Mouse (Mus musculus): ENCODE measurements around the gene Cryba2. TPM values are rescaled to one million over a fixed set of nuclear protein-coding genes. Genes with fewer than 3 reads are reported as not detected.

Cryba2 gene
- polyA plus RNA-seq, 1 experiment from 2014 or later: 0.19 TPM

DNA sequence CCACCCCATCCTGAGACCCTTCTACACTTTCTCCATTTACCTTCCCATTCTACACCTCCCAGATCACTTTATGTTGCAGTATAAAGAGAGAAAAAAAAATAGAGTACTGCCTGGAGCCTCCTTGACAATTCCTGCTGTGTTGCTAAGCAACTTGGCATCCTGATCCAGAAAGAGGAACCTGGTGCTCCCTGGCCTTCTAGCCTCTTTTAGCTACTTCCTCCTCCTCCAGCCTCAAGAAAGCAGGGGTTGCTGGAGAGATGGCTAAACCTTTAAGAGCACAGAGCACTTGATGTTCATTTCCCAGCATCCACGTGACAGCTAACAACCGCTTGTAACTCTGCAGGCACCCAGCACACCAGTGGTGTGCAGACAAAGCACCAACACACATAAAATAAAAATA, 20.7 kb downstream of the Cryba2 start:
- no peaks in the 10 kb centered on the region for H3K27me3 ChIP-seq (ENCODE audit: control insufficient read depth, insufficient read depth, low read length)
- H3K4me2 ChIP-seq: no peak overlapping the region
- H3K4me1 ChIP-seq (ENCODE audit: control insufficient read depth, insufficient read depth, low read length): no peaks in the 10 kb centered on the region
- no peak overlapping the region for H3K9ac ChIP-seq (ENCODE audit: low read length)
- no peak for ATAC-seq (ENCODE audit: low FRiP score)
- no peak for DNase-seq (ENCODE audit: low spot score, missing footprints)
- no peaks in the 10 kb centered on the region for H3K36me3 ChIP-seq (ENCODE audit: control insufficient read depth, insufficient read depth, low read length)
- no peaks in the 10 kb centered on the region for H3K9me3 ChIP-seq (ENCODE audit: control insufficient read depth, low read length)
- H3K27ac ChIP-seq (ENCODE audit: low read depth, low read length): no peak overlapping the region
- no peak overlapping the region for H3K4me3 ChIP-seq (ENCODE audit: low read depth, low read length)
- 67% methylated on average over 2 of the region's 2 CpGs for WGBS

DNA sequence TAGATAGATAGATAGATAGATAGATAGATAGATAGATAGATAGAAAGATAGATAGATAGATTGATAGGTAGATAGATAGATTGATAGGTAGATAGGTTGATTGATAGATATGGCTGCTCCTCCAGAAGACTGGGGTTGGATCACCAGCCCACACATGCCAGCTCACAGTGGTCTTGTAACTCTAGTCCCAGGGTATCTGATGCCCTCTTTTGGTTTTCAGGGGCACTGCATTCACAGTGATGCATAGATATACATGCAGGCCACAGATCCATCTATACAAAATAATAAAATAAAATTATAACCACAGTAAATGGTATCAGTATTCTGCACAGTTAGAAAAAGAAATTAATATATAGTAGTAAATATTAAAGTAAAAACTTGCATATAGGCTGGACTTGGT, 31.2 kb downstream of the Cryba2 start:
- Histone ChIP-seq H3K36me3 (ENCODE audit: control insufficient read depth, insufficient read depth, low read length) (no peaks in the 10 kb centered on the region), H3K27me3 (ENCODE audit: control insufficient read depth, insufficient read depth, low read length) (peaks cover 5% of the 10 kb centered on the region; the same call in 1 of the 2 replicates), H3K4me1 (ENCODE audit: control insufficient read depth, insufficient read depth, low read length) (peaks cover 17% of the 10 kb centered on the region), H3K9me3 (ENCODE audit: control insufficient read depth, low read length) (no peaks in the 10 kb centered on the region), H3K4me2 (no peak overlapping the region), H3K27ac (ENCODE audit: low read depth, low read length) (no peak overlapping the region), H3K4me3 (ENCODE audit: low read depth, low read length) (no peak overlapping the region), H3K9ac (ENCODE audit: low read length) (no peak overlapping the region)
- no peak for ATAC-seq (ENCODE audit: low FRiP score)
- no peak for DNase-seq (ENCODE audit: low spot score, missing footprints)

DNA sequence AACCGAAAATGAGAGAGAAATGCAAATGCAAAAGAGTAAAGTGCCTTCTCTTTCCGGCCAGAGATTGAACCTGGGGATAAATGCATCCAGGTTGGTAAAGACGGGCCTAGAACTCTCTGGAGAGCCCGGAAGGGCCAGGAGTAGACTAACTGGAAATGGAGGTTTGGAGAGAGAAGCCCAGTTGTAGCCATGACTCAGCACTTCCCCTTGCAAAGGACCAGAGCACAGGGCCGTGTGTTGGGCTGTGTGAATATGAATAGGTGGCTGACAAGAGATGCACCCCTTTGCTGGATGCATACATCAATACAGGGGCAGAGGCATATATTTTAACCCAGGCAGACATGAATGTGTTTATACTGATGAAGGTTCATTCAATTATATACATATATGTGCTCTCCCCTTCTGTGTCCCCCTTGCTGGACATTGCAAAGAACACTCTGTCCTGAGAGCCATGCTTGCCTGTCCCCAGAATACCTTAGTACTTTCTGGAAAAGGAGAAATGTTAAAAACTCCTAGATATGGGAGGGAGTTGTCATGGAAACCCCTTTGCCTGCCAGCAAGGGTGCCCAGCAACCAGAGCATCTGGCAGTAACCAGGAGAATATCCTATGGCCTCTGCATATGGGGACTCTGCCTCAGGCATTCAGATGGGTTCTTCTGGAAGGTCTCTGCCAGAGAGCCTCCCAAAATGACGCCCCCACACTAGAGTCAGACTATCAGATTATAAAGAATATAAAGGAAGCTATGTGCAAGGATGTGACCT, 33.5 kb downstream of the Cryba2 start:
- peaks cover 25% of the 10 kb centered on the region for H3K4me1 ChIP-seq (ENCODE audit: control insufficient read depth, insufficient read depth, low read length)

DNA sequence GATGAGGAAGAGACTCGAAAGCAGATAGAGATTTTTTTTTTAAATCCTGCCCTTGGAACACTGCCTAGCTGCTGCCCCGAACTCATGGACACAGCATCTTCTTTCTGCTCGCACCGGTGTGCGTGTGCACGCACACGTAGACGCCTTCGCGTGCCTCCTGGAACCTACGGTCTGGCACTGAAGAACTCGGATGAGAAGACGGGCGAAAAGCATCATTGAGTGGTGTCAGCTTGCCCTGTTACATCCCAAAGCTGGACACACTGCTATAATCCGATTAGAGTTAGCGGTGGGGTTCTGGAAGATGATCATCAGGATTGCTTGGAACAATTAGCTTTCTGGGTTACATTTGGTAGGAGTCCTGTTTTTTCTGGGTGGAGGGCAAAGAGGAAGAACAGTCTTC, 34.1 kb downstream of the Cryba2 start:
- Histone ChIP-seq H3K4me2 (peak overlapping the region; percentile 79), H3K36me3 (ENCODE audit: control insufficient read depth, insufficient read depth, low read length) (no peaks in the 10 kb centered on the region), H3K27me3 (ENCODE audit: control insufficient read depth, insufficient read depth, low read length) (peaks cover 5% of the 10 kb centered on the region; the same call in 1 of the 2 replicates), H3K27ac (ENCODE audit: low read depth, low read length) (no peak overlapping the region), H3K9me3 (ENCODE audit: control insufficient read depth, low read length) (no peaks in the 10 kb centered on the region), H3K4me3 (ENCODE audit: low read depth, low read length) (peak overlapping the region; percentile 67), H3K9ac (ENCODE audit: low read length) (peak overlapping the region; percentile 57), H3K4me1 (ENCODE audit: control insufficient read depth, insufficient read depth, low read length) (peaks cover 31% of the 10 kb centered on the region)
- DNase-seq (ENCODE audit: low spot score, missing footprints) (no peak), ATAC-seq (ENCODE audit: low FRiP score) (no peak)
- WGBS: 4% methylated on average over 16 of the region's 16 CpGs

More for the DNA sequence above, 33.5 kb downstream of the Cryba2 start:
- H3K36me3 ChIP-seq (ENCODE audit: control insufficient read depth, insufficient read depth, low read length): no peaks in the 10 kb centered on the region
- DNase-seq (ENCODE audit: low spot score, missing footprints) (no peak), ATAC-seq (ENCODE audit: low FRiP score) (no peak)
- peaks cover 5% of the 10 kb centered on the region; the same call in 1 of the 2 replicates for H3K27me3 ChIP-seq (ENCODE audit: control insufficient read depth, insufficient read depth, low read length)
- H3K27ac ChIP-seq (ENCODE audit: low read depth, low read length): no peak overlapping the region
- no peak overlapping the region; the same call in 1 of the 2 replicates for H3K4me3 ChIP-seq (ENCODE audit: low read depth, low read length)
- H3K9ac ChIP-seq (ENCODE audit: low read length): no peak overlapping the region
- no peaks in the 10 kb centered on the region for H3K9me3 ChIP-seq (ENCODE audit: control insufficient read depth, low read length)
- 35% methylated on average over 6 of the region's 6 CpGs for WGBS
- H3K4me2 ChIP-seq: peak overlapping the region; percentile 79; the same call in 1 of the 2 replicates

DNA sequence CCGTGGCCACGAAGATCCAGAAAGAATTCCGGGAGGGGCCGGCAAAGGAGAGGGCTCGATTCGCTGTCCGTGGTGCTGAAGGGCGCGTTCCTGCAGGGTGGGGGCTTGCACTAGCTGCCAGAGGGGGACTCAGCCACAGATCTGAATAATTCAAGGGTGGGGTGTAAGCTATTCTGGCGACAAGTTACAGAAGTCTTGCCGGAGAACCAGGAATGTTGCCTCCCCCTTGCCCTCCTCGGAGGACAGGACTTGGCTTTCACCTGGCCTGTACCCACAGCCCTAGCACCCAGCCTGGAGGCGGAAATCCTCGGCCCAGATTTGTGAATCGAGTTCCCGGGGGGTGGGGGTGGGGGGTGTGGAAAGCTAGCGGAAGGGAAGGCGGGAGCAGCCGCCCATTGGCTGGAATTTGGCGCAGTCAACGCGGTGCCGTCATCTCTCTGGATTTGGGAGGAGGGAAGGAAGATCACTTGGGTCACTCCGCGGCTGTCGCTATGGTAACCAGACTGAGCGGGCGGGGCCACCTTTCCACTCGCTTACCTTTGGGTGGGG, 34.7 kb downstream of the Cryba2 start:
- ATAC-seq (ENCODE audit: low FRiP score): peak; percentile 57
- peaks cover 34% of the 10 kb centered on the region for H3K4me1 ChIP-seq (ENCODE audit: control insufficient read depth, insufficient read depth, low read length)

DNA sequence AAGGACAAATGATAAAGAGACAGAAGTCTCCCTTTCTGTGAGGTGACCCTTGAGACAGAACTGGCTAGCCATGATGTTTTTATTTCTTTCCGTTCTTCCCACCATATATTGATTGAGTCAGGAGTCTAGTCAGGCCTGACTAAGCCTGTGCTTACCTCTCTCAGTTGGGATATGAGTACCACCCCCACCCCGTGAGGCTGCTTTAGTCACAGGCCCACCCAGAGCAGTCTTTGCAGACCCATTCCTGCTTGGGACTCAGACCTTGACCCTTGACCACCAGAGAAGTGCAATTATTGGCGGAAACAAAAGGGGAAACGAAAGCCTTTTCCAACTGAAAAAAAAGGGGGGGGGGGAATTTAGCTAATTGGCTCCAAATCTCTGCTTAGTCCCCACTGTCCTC, 35.3 kb downstream of the Cryba2 start:
- no peak overlapping the region for H3K27ac ChIP-seq (ENCODE audit: low read depth, low read length)
- ATAC-seq (ENCODE audit: low FRiP score): no peak
- H3K9ac ChIP-seq (ENCODE audit: low read length): peak overlapping the region; percentile 57
- 2% methylated on average over 4 of the region's 4 CpGs for WGBS
- DNase-seq (ENCODE audit: low spot score, missing footprints): peak; percentile 91
- no peaks in the 10 kb centered on the region for H3K36me3 ChIP-seq (ENCODE audit: control insufficient read depth, insufficient read depth, low read length)
- H3K4me2 ChIP-seq: peak overlapping the region; percentile 79
- H3K4me3 ChIP-seq (ENCODE audit: low read depth, low read length): peak overlapping the region; percentile 67
- peaks cover 36% of the 10 kb centered on the region for H3K4me1 ChIP-seq (ENCODE audit: control insufficient read depth, insufficient read depth, low read length)
- peaks cover 5% of the 10 kb centered on the region; the same call in 1 of the 2 replicates for H3K27me3 ChIP-seq (ENCODE audit: control insufficient read depth, insufficient read depth, low read length)
- H3K9me3 ChIP-seq (ENCODE audit: control insufficient read depth, low read length): no peaks in the 10 kb centered on the region

More for the DNA sequence above, 34.7 kb downstream of the Cryba2 start:
- peak overlapping the region; percentile 40; the same call in 1 of the 2 replicates for H3K27ac ChIP-seq (ENCODE audit: low read depth, low read length)
- H3K9me3 ChIP-seq (ENCODE audit: control insufficient read depth, low read length): no peaks in the 10 kb centered on the region
- H3K9ac ChIP-seq (ENCODE audit: low read length): peak overlapping the region; percentile 57
- no peaks in the 10 kb centered on the region for H3K36me3 ChIP-seq (ENCODE audit: control insufficient read depth, insufficient read depth, low read length)
- H3K4me2 ChIP-seq: peak overlapping the region; percentile 79
- under 1% methylated on average over 29 of the region's 29 CpGs for WGBS
- DNase-seq (ENCODE audit: low spot score, missing footprints): peak; percentile 97
- peak overlapping the region; percentile 67 for H3K4me3 ChIP-seq (ENCODE audit: low read depth, low read length)
- peaks cover 5% of the 10 kb centered on the region; the same call in 1 of the 2 replicates for H3K27me3 ChIP-seq (ENCODE audit: control insufficient read depth, insufficient read depth, low read length)

DNA sequence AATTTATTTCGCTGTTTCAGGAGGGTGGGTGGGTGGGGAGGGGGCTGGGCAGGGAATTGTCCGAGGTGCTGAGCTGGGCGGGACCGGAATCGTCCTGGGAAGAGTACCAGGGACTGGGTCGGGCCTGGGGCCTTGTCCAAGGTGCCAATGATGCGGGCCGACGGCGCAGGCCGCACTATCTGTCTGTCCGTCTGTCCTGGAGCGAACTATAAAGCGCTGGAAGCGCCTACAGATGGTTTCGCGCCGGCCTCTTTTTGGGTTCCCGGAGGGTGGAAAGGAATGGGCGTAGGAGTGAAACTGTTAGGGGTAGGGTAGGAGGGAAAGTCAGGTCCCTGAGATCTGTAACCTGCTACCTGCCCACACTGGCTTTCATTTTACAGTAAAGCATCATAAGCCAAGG, 35.7 kb downstream of the Cryba2 start:
- H3K4me2 ChIP-seq: peak overlapping the region; percentile 79
- H3K4me3 ChIP-seq (ENCODE audit: low read depth, low read length): peak overlapping the region; percentile 67
- peaks cover 5% of the 10 kb centered on the region; the same call in 1 of the 2 replicates for H3K27me3 ChIP-seq (ENCODE audit: control insufficient read depth, insufficient read depth, low read length)
- peaks cover 41% of the 10 kb centered on the region for H3K4me1 ChIP-seq (ENCODE audit: control insufficient read depth, insufficient read depth, low read length)
- no peak for ATAC-seq (ENCODE audit: low FRiP score)
- H3K27ac ChIP-seq (ENCODE audit: low read depth, low read length): no peak overlapping the region
- DNase-seq (ENCODE audit: low spot score, missing footprints): no peak
- no peaks in the 10 kb centered on the region for H3K36me3 ChIP-seq (ENCODE audit: control insufficient read depth, insufficient read depth, low read length)
- no peaks in the 10 kb centered on the region for H3K9me3 ChIP-seq (ENCODE audit: control insufficient read depth, low read length)
- H3K9ac ChIP-seq (ENCODE audit: low read length): peak overlapping the region; percentile 84
- 2% methylated on average over 20 of the region's 20 CpGs for WGBS

DNA sequence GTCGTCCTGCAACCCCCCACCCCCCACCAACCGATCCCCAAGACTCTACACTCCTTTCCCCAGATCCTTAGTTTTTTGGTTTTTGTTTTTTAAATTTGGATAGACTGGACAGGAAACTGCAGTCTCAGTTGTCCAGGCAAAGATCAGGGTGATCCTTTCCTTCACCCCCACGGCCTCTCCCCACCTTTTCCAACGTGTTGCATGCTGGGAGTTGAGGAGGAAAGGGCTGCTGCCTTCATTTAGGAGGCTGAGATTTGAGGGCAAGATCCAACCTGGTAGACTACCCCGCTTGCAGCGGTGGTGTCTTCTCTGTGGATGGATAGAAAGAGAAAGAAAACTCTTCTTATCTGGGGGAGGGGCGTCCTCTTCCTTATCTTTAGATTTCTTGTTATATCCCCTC, 36.2 kb downstream of the Cryba2 start:
- no peak for ATAC-seq (ENCODE audit: low FRiP score)
- whole genome bisulfite sequencing: 2% methylated on average over 7 of the region's 7 CpGs
- peak overlapping the region; percentile 84 for H3K9ac ChIP-seq (ENCODE audit: low read length)
- H3K4me3 ChIP-seq (ENCODE audit: low read depth, low read length): peak overlapping the region; percentile 67
- H3K27me3 ChIP-seq (ENCODE audit: control insufficient read depth, insufficient read depth, low read length): peaks cover 5% of the 10 kb centered on the region; the same call in 1 of the 2 replicates
- no peaks in the 10 kb centered on the region for H3K36me3 ChIP-seq (ENCODE audit: control insufficient read depth, insufficient read depth, low read length)
- H3K9me3 ChIP-seq (ENCODE audit: control insufficient read depth, low read length): no peaks in the 10 kb centered on the region
- peaks cover 45% of the 10 kb centered on the region for H3K4me1 ChIP-seq (ENCODE audit: control insufficient read depth, insufficient read depth, low read length)
- H3K27ac ChIP-seq (ENCODE audit: low read depth, low read length): no peak overlapping the region
- peak overlapping the region; percentile 79 for H3K4me2 ChIP-seq
- DNase-seq (ENCODE audit: low spot score, missing footprints): peak; percentile 90

DNA sequence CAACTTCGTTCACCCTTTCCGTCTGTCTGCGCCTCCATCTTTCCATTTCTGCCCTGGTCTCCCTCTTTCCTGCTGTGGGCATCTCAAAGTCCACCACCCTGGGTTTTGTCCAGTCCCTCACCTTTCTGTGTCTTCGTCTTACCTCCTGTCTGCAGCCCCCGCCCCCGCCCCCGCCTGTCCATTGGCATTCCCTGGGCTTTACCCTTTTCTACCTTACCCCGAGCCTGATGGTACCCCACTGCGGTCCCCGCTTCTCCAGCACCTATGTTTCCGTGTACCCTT, 36.6 kb downstream of the Cryba2 start:
- H3K9ac ChIP-seq (ENCODE audit: low read length): peak overlapping the region; percentile 84
- WGBS: 2% methylated on average over 11 of the region's 11 CpGs
- peaks cover 5% of the 10 kb centered on the region; the same call in 1 of the 2 replicates for H3K27me3 ChIP-seq (ENCODE audit: control insufficient read depth, insufficient read depth, low read length)

More for the DNA sequence above, 36.6 kb downstream of the Cryba2 start:
- Histone ChIP-seq H3K4me2 (peak overlapping the region; percentile 79), H3K36me3 (ENCODE audit: control insufficient read depth, insufficient read depth, low read length) (no peaks in the 10 kb centered on the region), H3K27ac (ENCODE audit: low read depth, low read length) (no peak overlapping the region), H3K4me3 (ENCODE audit: low read depth, low read length) (peak overlapping the region; percentile 67), H3K9me3 (ENCODE audit: control insufficient read depth, low read length) (no peaks in the 10 kb centered on the region), H3K4me1 (ENCODE audit: control insufficient read depth, insufficient read depth, low read length) (peaks cover 49% of the 10 kb centered on the region)
- DNase-seq (ENCODE audit: low spot score, missing footprints) (peak; percentile 91), ATAC-seq (ENCODE audit: low FRiP score) (no peak)

Measured in midbrain, embryonic 11.5 days (tissue).